Mouse (Mus musculus): ENCODE results near the gene Vat1. TPM values are rescaled to one million over a fixed set of nuclear protein-coding genes. Genes with fewer than 3 reads are reported as not detected.

The Vat1 gene
- polyA plus RNA-seq, 1 experiment from 2014 or later, result 37.5 TPM

- Histone ChIP-seq H3K9ac (no peak overlapping the region), H3K36me3 (peaks cover 37% of the 10 kb centered on the region), H3K4me3 (replicated peaks) (no peak overlapping the region), H3K4me2 (no peak overlapping the region), H3K9me3 (replicated peaks) (no peaks in the 10 kb centered on the region), H3K4me1 (peaks cover 7% of the 10 kb centered on the region), H3K27ac (no peak overlapping the region), H3K27me3 (no peaks in the 10 kb centered on the region)
- no peak for ATAC-seq (replicated peaks; ENCODE audit: low FRiP score)
- 80% methylated on average over 2 of the region's 2 CpGs for WGBS
Observed at GRCm38 (mm10) chr11:101415306-101415705, 50.7 kb downstream of the Vat1 start.

Small RNAs within 50 kb of the gene (microRNA-seq; reads per million reads assigned to microRNA genes)
- not detected for gene Mir6929

Other genes with a start within 250 kb of the Vat1 start
- 22.9 and 27.0 TPM in 2 replicates for gene Ezh1, start 239.8 kb downstream of the Vat1 start, polyA plus RNA-seq (2015; fragmentation: Nextera tagmentation; extraction: Ambion mirVana)
- gene Ramp2, start 220.2 kb downstream of the Vat1 start, polyA plus RNA-seq (2015; fragmentation: Nextera tagmentation; extraction: Ambion mirVana), result 220 and 232 TPM in 2 replicates
- gene Vps25, start 212.5 kb downstream of the Vat1 start, polyA plus RNA-seq (2015; fragmentation: Nextera tagmentation; extraction: Ambion mirVana), result 135 and 147 TPM in 2 replicates
- 25.5 and 27.2 TPM in 2 replicates for gene Wnk4, start 205.7 kb downstream of the Vat1 start, polyA plus RNA-seq (2015; fragmentation: Nextera tagmentation; extraction: Ambion mirVana)
- gene Cntd1, start 187.2 kb downstream of the Vat1 start, polyA plus RNA-seq (2015; fragmentation: Nextera tagmentation; extraction: Ambion mirVana), result 1.6 and 3.1 TPM in 2 replicates
- gene Coa3, start 187.1 kb downstream of the Vat1 start, polyA plus RNA-seq (2015; fragmentation: Nextera tagmentation; extraction: Ambion mirVana), result 185 and 195 TPM in 2 replicates
- gene Becn1, start 163.9 kb downstream of the Vat1 start, polyA plus RNA-seq (2015; fragmentation: Nextera tagmentation; extraction: Ambion mirVana), result 162 and 166 TPM in 2 replicates
- 153 and 156 TPM in 2 replicates for gene Psme3, start 150.0 kb downstream of the Vat1 start, polyA plus RNA-seq (2015; fragmentation: Nextera tagmentation; extraction: Ambion mirVana)
- gene Aoc2, start 141.2 kb downstream of the Vat1 start, polyA plus RNA-seq (2015; fragmentation: Nextera tagmentation; extraction: Ambion mirVana), result 1.7 and 2.0 TPM in 2 replicates
- 0.57 and 0.97 TPM in 2 replicates for gene Aoc3, start 135.6 kb downstream of the Vat1 start, polyA plus RNA-seq (2015; fragmentation: Nextera tagmentation; extraction: Ambion mirVana)
- gene G6pc, start 98.7 kb downstream of the Vat1 start, polyA plus RNA-seq (2015; fragmentation: Nextera tagmentation; extraction: Ambion mirVana), result 1.1 and 1.2 TPM in 2 replicates
- gene Aarsd1, start 48.6 kb downstream of the Vat1 start, polyA plus RNA-seq (2015; fragmentation: Nextera tagmentation; extraction: Ambion mirVana), result 83.0 and 87.2 TPM in 2 replicates
- 10.0 and 10.3 TPM in 2 replicates for gene Gm27029, start 41.4 kb downstream of the Vat1 start, polyA plus RNA-seq (2015; fragmentation: Nextera tagmentation; extraction: Ambion mirVana)
- 20.4 and 21.7 TPM in 2 replicates for gene Rundc1, start 41.1 kb downstream of the Vat1 start, polyA plus RNA-seq (2015; fragmentation: Nextera tagmentation; extraction: Ambion mirVana)
- 12.3 and 12.6 TPM in 2 replicates for gene Ptges3l, start 40.9 kb downstream of the Vat1 start, polyA plus RNA-seq (2015; fragmentation: Nextera tagmentation; extraction: Ambion mirVana)
- 369 and 421 TPM in 2 replicates for gene Rpl27, start 23.9 kb downstream of the Vat1 start, polyA plus RNA-seq (2015; fragmentation: Nextera tagmentation; extraction: Ambion mirVana)
- gene Ifi35, start 17.8 kb downstream of the Vat1 start, polyA plus RNA-seq (2015; fragmentation: Nextera tagmentation; extraction: Ambion mirVana), result 13.8 and 18.8 TPM in 2 replicates
- gene Rnd2, start 1.2 kb downstream of the Vat1 start, polyA plus RNA-seq (2015; fragmentation: Nextera tagmentation; extraction: Ambion mirVana), result 9.0 and 11.4 TPM in 2 replicates
- 12.9 and 14.4 TPM in 2 replicates for gene Brca1, start 85.7 kb upstream of the Vat1 start, polyA plus RNA-seq (2015; fragmentation: Nextera tagmentation; extraction: Ambion mirVana)
- 74.8 and 76.4 TPM in 2 replicates for gene Nbr1, start 85.9 kb upstream of the Vat1 start, polyA plus RNA-seq (2015; fragmentation: Nextera tagmentation; extraction: Ambion mirVana)
- 5.5 and 5.8 TPM in 2 replicates for gene Tmem106a, start 116.0 kb upstream of the Vat1 start, polyA plus RNA-seq (2015; fragmentation: Nextera tagmentation; extraction: Ambion mirVana)
- not detected in 2 replicates for gene Gm11634, start 133.0 kb upstream of the Vat1 start, polyA plus RNA-seq (2015; fragmentation: Nextera tagmentation; extraction: Ambion mirVana)
- gene Rdm1, start 161.0 kb upstream of the Vat1 start, polyA plus RNA-seq (2015; fragmentation: Nextera tagmentation; extraction: Ambion mirVana), result 35.5 and 41.1 TPM in 2 replicates
- 3.9 and 4.1 TPM in 2 replicates for gene Arl4d, start 199.3 kb upstream of the Vat1 start, polyA plus RNA-seq (2015; fragmentation: Nextera tagmentation; extraction: Ambion mirVana)

All from kidney, embryonic 15.5 days (tissue).